Mouse (Mus musculus): Measurements from ENCODE around the gene 3110082J24Rik. TPM values are rescaled to one million over a fixed set of nuclear protein-coding genes. Genes with fewer than 3 reads are reported as not detected.

3110082J24Rik gene
- polyA plus RNA-seq, 1 experiment from 2014 or later: 7.2 TPM

DNA sequence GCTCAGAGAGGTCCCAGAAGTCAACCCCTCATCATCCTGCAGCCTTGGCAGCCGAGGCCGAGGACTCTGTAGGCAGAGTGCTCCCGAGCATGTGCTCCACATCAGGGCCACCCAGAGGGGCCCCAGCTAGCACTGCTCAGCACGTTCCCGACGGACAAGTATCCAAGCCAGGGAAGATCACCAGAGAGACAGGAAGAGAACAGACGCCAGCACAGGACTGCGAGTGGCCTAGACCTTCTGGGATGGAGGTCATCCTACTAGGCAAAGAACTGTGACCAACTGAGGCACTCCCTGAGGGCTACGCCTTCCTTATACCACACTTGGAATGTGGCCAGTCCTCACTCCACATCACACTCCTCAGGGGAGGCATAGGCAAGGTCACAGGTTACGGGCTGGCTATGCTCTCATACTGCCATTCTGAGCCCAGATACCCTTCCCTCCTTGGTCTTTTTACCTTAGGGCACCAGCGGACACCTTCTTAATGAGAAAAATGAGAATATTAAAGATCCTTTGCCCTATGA lies 29.9 kb upstream of the 3110082J24Rik start:
- ATAC-seq (ENCODE audit: low FRiP score): no peak
- Histone ChIP-seq H3K27me3 (no peaks in the 10 kb centered on the region), H3K4me1 (replicated peaks) (no peaks in the 10 kb centered on the region), H3K36me3 (peaks cover 86% of the 10 kb centered on the region), H3K9ac (no peak overlapping the region), H3K4me3 (no peak overlapping the region), H3K27ac (no peak overlapping the region), H3K4me2 (no peak overlapping the region), H3K9me3 (no peaks in the 10 kb centered on the region)
- 96% methylated on average over 11 of the region's 11 CpGs for WGBS

DNA sequence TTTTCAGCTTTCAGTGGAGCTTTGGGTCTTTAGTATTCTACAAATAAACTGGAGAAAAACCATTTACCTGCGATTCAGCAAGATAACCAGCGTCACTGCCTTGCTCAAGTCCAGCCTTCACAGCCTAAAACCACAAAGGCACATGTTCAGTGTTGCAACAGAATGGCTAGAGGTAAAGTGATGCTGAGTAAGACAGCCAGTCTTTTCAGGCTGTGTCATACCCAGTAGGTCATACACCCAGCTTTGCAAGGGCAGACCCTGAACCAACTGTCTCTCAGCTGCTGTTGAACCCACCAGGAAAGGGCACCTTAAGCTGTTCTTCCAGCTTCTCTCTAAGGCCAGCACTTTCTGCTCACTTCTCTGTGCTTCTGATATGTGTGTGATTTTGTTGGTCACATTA lies 26.3 kb upstream of the 3110082J24Rik start:
- Histone ChIP-seq H3K9me3 (no peaks in the 10 kb centered on the region), H3K4me1 (replicated peaks) (no peaks in the 10 kb centered on the region), H3K27me3 (no peaks in the 10 kb centered on the region), H3K9ac (no peak overlapping the region), H3K27ac (no peak overlapping the region), H3K36me3 (peaks cover 87% of the 10 kb centered on the region), H3K4me2 (no peak overlapping the region), H3K4me3 (no peak overlapping the region)
- no peak for ATAC-seq (ENCODE audit: low FRiP score)
- 95% methylated on average over 2 of the region's 2 CpGs for WGBS

- Histone ChIP-seq H3K4me2 (no peak overlapping the region), H3K27me3 (no peaks in the 10 kb centered on the region), H3K9ac (no peak overlapping the region), H3K36me3 (peaks cover 91% of the 10 kb centered on the region), H3K4me3 (no peak overlapping the region), H3K4me1 (replicated peaks) (no peaks in the 10 kb centered on the region), H3K9me3 (no peaks in the 10 kb centered on the region), H3K27ac (no peak overlapping the region)
- ATAC-seq (ENCODE audit: low FRiP score): no peak
- WGBS: 96% methylated on average over 4 of the region's 4 CpGs
Observed at GRCm38 (mm10) chr5:30131246-30131645, 25.4 kb upstream of the 3110082J24Rik start.

DNA sequence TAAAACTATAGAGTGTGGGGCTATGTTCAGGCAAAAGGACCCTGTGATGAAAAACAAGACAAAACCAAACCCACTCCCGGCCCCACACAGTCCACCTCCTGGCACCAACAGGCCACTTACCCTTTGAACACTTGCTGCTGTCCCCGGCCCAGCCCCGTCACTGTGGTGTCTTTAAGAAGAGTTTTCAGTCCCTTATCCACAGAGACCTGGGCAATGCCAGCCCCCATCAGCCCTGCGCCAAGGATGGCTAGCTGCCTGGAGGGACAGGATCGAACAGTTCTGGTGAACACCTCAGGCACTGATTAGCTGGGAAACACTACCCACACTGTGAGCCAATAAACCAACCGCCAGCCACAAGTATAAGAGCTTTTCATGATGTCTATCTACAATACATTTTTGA lies 22.8 kb upstream of the 3110082J24Rik start:
- H3K4me3 ChIP-seq: no peak overlapping the region

GRCm38 (mm10) chr5:30127921-30128597 lies 22.2 kb upstream of the 3110082J24Rik start:
- H3K27ac ChIP-seq: no peak overlapping the region
- no peaks in the 10 kb centered on the region for H3K9me3 ChIP-seq
- no peaks in the 10 kb centered on the region for H3K4me1 ChIP-seq (replicated peaks)
- H3K4me2 ChIP-seq: no peak overlapping the region
- WGBS: 94% methylated on average over 13 of the region's 13 CpGs
- peaks cover 94% of the 10 kb centered on the region for H3K36me3 ChIP-seq
- no peaks in the 10 kb centered on the region for H3K27me3 ChIP-seq
- ATAC-seq (ENCODE audit: low FRiP score): no peak
- H3K4me3 ChIP-seq: no peak overlapping the region
- H3K9ac ChIP-seq: no peak overlapping the region

More for the DNA sequence above, 22.8 kb upstream of the 3110082J24Rik start:
- H3K9me3 ChIP-seq: no peaks in the 10 kb centered on the region
- WGBS: 97% methylated on average over 6 of the region's 6 CpGs
- no peaks in the 10 kb centered on the region for H3K4me1 ChIP-seq (replicated peaks)
- H3K27me3 ChIP-seq: no peaks in the 10 kb centered on the region
- no peak for ATAC-seq (ENCODE audit: low FRiP score)
- H3K9ac ChIP-seq: no peak overlapping the region
- peaks cover 93% of the 10 kb centered on the region for H3K36me3 ChIP-seq
- H3K27ac ChIP-seq: no peak overlapping the region
- H3K4me2 ChIP-seq: no peak overlapping the region

- 89% methylated on average over 7 of the region's 7 CpGs for WGBS
- peaks cover 94% of the 10 kb centered on the region for H3K36me3 ChIP-seq
- H3K4me2 ChIP-seq: no peak overlapping the region
- H3K4me3 ChIP-seq: no peak overlapping the region
- H3K9ac ChIP-seq: no peak overlapping the region
- no peak overlapping the region for H3K27ac ChIP-seq
- no peaks in the 10 kb centered on the region for H3K4me1 ChIP-seq (replicated peaks)
- H3K27me3 ChIP-seq: no peaks in the 10 kb centered on the region
- no peaks in the 10 kb centered on the region for H3K9me3 ChIP-seq
- no peak for ATAC-seq (ENCODE audit: low FRiP score)
Observed at GRCm38 (mm10) chr5:30126756-30127155, 20.9 kb upstream of the 3110082J24Rik start.

DNA sequence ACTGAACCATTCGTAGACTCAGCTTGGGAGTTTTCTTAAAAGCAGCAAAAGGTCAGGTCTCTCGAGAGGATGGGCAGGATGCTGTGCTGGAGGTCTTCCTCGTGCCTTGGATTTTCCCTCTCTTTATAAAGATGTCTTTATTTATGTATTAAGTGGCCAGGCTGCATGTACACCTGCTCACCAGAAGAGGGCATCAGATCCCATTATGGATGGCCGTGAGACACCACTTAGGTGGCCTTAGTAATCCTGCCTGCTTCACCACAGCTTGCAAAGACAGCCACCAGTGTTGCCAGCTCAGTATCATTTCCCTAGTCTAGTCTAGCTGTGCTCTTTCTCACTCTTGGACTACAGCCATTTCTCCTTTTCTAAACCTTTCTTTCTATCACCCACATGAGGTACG lies 19.7 kb upstream of the 3110082J24Rik start:
- no peak overlapping the region for H3K4me3 ChIP-seq
- H3K9me3 ChIP-seq: no peaks in the 10 kb centered on the region
- 42% methylated on average over 5 of the region's 5 CpGs for WGBS
- no peaks in the 10 kb centered on the region for H3K27me3 ChIP-seq
- H3K27ac ChIP-seq: no peak overlapping the region
- H3K4me1 ChIP-seq (replicated peaks): no peaks in the 10 kb centered on the region
- no peak overlapping the region for H3K4me2 ChIP-seq
- no peak for ATAC-seq (ENCODE audit: low FRiP score)
- peaks cover 99% of the 10 kb centered on the region for H3K36me3 ChIP-seq
- H3K9ac ChIP-seq: no peak overlapping the region

DNA sequence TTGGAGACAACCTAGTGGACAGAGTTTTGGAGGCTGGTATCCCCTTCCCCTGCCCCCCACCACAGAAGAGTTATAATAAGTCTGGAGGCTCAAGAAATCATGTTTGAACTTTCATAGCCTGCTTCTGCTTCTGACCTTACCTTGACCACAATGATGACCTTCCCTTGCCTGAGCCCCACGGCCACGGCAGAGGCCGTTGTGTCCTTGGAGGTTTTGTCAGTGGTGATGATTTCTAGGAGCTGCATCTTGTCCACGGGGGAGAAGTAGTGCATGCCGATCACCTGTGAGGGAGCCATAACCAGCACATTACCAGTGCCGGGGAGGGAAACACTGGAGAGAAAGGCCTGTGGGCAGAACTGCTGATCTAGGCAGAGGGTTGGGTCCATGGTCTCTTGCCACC lies 16.6 kb upstream of the 3110082J24Rik start:
- 93% methylated on average over 6 of the region's 6 CpGs for WGBS
- no peak for ATAC-seq (ENCODE audit: low FRiP score)
- no peak overlapping the region for H3K4me3 ChIP-seq

GRCm38 (mm10) chr5:30120106-30120505 lies 14.2 kb upstream of the 3110082J24Rik start:
- no peak for ATAC-seq (ENCODE audit: low FRiP score)
- H3K4me2 ChIP-seq: no peak overlapping the region
- no peaks in the 10 kb centered on the region for H3K9me3 ChIP-seq
- H3K27ac ChIP-seq: no peak overlapping the region
- peaks cover 96% of the 10 kb centered on the region for H3K36me3 ChIP-seq
- 81% methylated on average over 7 of the region's 7 CpGs for WGBS
- H3K9ac ChIP-seq: no peak overlapping the region
- no peaks in the 10 kb centered on the region for H3K4me1 ChIP-seq (replicated peaks)
- no peak overlapping the region for H3K4me3 ChIP-seq
- H3K27me3 ChIP-seq: no peaks in the 10 kb centered on the region

More for the DNA sequence above, 16.6 kb upstream of the 3110082J24Rik start:
- no peaks in the 10 kb centered on the region for H3K27me3 ChIP-seq
- H3K4me2 ChIP-seq: no peak overlapping the region
- H3K9me3 ChIP-seq: no peaks in the 10 kb centered on the region
- H3K4me1 ChIP-seq (replicated peaks): no peaks in the 10 kb centered on the region
- no peak overlapping the region for H3K9ac ChIP-seq
- H3K27ac ChIP-seq: no peak overlapping the region
- H3K36me3 ChIP-seq: peaks cover 100% of the 10 kb centered on the region

DNA sequence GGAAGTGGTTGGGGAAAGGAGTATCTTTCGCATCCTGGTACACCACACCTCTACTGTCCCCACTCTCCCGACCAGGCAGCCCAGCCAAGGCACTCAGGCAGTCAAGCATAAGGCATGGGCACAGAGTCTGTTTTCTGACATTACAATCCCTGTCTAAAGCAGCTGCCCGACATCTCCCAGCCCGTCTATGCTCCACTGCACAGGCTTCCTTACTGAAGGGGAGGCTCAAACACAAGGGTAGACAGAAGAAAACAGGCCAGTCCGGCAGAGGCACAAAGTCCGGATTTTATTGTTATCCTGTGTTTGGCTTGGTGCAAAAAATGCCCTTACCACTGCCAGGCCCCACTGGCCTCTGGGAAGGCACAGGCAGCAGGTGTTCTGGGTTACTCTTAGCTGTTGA lies 13.3 kb upstream of the 3110082J24Rik start:
- Histone ChIP-seq H3K4me1 (replicated peaks) (peaks cover 8% of the 10 kb centered on the region), H3K9me3 (no peaks in the 10 kb centered on the region), H3K36me3 (peaks cover 86% of the 10 kb centered on the region), H3K27ac (no peak overlapping the region), H3K27me3 (no peaks in the 10 kb centered on the region), H3K4me2 (no peak overlapping the region), H3K4me3 (no peak overlapping the region), H3K9ac (no peak overlapping the region)
- no peak for ATAC-seq (ENCODE audit: low FRiP score)
- 86% methylated on average over 6 of the region's 6 CpGs for WGBS

DNA sequence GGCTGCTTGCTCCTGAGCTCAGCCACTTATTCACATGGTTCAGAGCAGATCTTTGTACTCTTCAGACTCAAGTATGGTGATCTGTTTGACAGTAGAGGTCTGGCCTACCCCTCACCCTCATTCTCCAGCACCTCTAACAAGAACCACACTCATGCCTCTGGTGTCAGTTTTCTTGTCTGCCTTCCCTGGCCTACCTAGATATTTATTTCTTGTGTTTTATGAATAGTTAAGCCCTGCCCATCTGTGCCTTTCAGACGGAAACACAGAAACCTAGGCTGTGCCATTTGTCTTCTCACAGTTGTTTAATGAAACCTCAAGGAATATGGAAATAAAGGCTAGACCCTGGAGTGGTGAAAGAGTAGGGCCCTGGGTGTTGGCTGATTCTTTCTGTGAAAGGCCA lies 12.1 kb upstream of the 3110082J24Rik start:
- H3K4me3 ChIP-seq: no peak overlapping the region
- no peak overlapping the region for H3K27ac ChIP-seq
- ATAC-seq (ENCODE audit: low FRiP score): no peak
- H3K27me3 ChIP-seq: peaks cover 10% of the 10 kb centered on the region
- WGBS: 88% methylated on average over 1 of the region's 1 CpGs
- no peaks in the 10 kb centered on the region for H3K9me3 ChIP-seq
- no peak overlapping the region; the same call in 1 of the 2 replicates for H3K9ac ChIP-seq
- peaks cover 18% of the 10 kb centered on the region for H3K4me1 ChIP-seq (replicated peaks)
- H3K36me3 ChIP-seq: peaks cover 79% of the 10 kb centered on the region
- H3K4me2 ChIP-seq: no peak overlapping the region

DNA sequence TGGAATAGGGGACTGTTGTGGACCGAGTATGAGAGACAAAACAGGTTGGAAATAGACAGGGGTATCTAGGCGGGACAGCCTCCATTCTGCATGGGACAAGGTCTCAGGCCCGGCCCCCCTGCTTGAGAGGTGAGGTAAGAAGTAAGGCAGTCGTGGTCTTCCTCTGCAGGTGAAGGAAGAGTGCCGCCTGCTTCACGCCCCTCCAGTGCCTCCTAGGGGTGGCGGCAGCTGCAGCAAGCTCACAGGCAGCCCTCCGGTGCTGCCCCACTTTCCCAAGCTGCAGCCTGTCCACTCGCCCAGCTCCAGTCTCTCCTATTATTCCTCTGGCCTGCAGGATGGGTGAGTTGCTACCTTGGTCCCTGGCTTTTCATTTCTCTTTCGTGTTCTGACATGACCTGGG lies 9.8 kb upstream of the 3110082J24Rik start:
- ATAC-seq (ENCODE audit: low FRiP score): no peak
- H3K27me3 ChIP-seq: peaks cover 23% of the 10 kb centered on the region
- no peaks in the 10 kb centered on the region for H3K9me3 ChIP-seq
- no peak overlapping the region for H3K4me3 ChIP-seq
- H3K4me1 ChIP-seq (replicated peaks): peaks cover 34% of the 10 kb centered on the region
- H3K4me2 ChIP-seq: no peak overlapping the region
- H3K36me3 ChIP-seq: peaks cover 62% of the 10 kb centered on the region
- 32% methylated on average over 10 of the region's 10 CpGs for WGBS
- no peak overlapping the region for H3K9ac ChIP-seq
- no peak overlapping the region for H3K27ac ChIP-seq

- Histone ChIP-seq H3K4me1 (replicated peaks) (peaks cover 43% of the 10 kb centered on the region), H3K4me3 (peak overlapping the region; percentile 49), H3K27me3 (peaks cover 23% of the 10 kb centered on the region), H3K36me3 (peaks cover 53% of the 10 kb centered on the region), H3K4me2 (peak overlapping the region; percentile 71), H3K27ac (no peak overlapping the region), H3K9me3 (no peaks in the 10 kb centered on the region), H3K9ac (peak overlapping the region; percentile 75)
- 4% methylated on average over 28 of the region's 28 CpGs for whole genome bisulfite sequencing
- peak; percentile 6; the same call in 1 of the 2 replicates for ATAC-seq (ENCODE audit: low FRiP score)
Observed at GRCm38 (mm10) chr5:30114761-30115140, 8.9 kb upstream of the 3110082J24Rik start.

All from hindbrain, embryonic 13.5 days (tissue).